Mouse (Mus musculus): Measurements from ENCODE around the gene Ccdc50.

GRCm38 (mm10) chr16:27347521-27347920 lies 41.1 kb upstream of the Ccdc50 start:
- no peak for TF ChIP-seq CTCF (IDR thresholded peaks at IDR 0.05; ENCODE audit: low read depth, low read length)
- TF ChIP-seq EP300 (IDR thresholded peaks at IDR 0.05; ENCODE audit: insufficient read depth, low read depth, low read length): no peak
- no peak for TF ChIP-seq POLR2A (IDR thresholded peaks at IDR 0.05; ENCODE audit: insufficient read depth, low read length)
